Mouse (Mus musculus) G1E-ER4 (cell line): ENCODE results near the gene B3galnt1. TPM values are rescaled to one million over a fixed set of nuclear protein-coding genes. Genes with fewer than 3 reads are reported as not detected.

ENCODE experiments used
- GATA1 ChIP-seq: IDR thresholded peaks from one replicate; pipeline ENCODE4 v1.8.0; 2012; ENCODE audit warnings: low read length, inconsistent platforms
- polyA plus RNA-seq: library from polyadenylated mRNA; stranded (reverse); fragments of >175 nt; gene quantifications from 2 replicates; pipeline ENCODE4 v1.2.3, GENCODE M21; 2012

B3galnt1 gene
- polyA plus RNA-seq, 1 experiment = not detected

- no peak for TF ChIP-seq GATA1
Measured at GRCm38 (mm10) chr3:69542962-69543361, 55.8 kb downstream of the B3galnt1 start.

DNA sequence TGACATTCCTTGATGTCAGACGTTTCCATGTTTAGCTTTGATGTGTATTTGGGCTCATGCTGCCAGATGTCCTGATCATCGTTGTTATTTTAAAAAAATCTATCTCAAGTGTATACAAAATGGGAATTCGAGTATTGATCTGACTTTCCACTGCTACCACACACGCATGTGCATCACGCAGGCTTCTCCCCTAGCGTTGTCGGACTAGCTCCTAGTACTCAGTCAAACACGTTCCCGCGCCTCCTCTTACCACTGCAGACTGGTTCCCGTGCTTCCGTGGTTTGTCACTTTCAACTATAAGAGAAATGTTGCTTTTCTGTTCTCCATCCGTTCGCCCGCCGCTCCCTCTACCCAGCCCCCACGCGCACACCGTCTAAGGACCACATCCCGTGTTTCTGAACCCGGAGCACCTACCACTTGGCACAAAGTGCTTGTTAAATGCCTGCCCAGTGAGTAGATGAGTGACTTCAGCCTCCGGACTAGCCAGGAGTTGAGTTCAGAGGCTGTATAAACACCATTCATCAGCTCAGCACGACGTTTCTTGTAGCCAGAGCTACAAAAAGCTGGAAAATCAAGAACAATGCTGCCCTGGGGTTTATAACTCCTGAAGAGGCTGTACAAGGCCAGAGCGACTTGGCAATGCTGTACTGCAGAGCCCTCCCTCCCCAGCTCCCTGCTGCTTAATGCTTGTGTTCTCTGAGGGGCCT is 62.7 kb downstream of the B3galnt1 start:
- no peak for TF ChIP-seq GATA1

GRCm38 (mm10) chr3:69535486-69535885 is 63.3 kb downstream of the B3galnt1 start:
- TF ChIP-seq GATA1 = no peak

DNA sequence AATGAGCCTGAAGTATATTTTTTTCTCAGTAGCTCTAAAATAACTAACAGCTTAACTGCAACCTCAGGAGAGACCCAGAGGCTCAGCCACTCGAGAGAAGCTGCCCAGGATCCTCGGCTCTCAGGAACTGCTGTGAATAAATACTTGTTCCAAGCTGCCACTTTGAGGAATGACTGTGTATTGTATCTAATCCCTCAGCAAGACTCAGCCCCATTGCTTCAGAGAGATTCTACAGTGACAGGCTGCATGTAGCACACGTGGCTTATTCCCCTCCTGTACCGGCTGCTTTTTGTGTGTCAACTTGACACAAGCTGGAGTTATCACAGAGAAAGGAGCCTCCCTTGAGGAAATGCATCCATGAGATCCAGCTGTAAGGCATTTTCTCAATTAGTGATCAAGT is 66.1 kb downstream of the B3galnt1 start:
- TF ChIP-seq GATA1 = no peak

DNA sequence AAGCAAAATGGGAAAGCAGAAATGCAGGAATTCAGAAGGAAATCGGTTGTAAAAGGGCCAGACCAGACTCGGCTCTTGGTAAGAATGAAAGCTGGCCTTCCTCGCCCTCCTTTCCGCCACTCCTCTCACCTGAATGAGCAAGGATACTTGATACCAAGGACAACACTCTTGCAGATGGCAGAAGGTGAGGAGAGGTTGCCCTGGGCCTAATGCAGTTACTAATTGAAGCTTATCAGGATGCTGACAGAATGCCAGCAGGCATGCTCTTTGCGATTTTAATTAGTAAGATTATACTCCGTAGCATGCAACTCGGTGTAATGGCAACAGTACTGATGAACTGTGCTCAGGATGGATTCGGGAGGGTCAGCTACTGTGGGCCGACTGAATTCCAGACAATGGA is 67.2 kb downstream of the B3galnt1 start:
- no peak for TF ChIP-seq GATA1

GRCm38 (mm10) chr3:69529576-69529975 is 69.2 kb downstream of the B3galnt1 start:
- TF ChIP-seq GATA1 = no peak

- no peak for TF ChIP-seq GATA1
Measured at GRCm38 (mm10) chr3:69527384-69527783, 71.4 kb downstream of the B3galnt1 start.

DNA sequence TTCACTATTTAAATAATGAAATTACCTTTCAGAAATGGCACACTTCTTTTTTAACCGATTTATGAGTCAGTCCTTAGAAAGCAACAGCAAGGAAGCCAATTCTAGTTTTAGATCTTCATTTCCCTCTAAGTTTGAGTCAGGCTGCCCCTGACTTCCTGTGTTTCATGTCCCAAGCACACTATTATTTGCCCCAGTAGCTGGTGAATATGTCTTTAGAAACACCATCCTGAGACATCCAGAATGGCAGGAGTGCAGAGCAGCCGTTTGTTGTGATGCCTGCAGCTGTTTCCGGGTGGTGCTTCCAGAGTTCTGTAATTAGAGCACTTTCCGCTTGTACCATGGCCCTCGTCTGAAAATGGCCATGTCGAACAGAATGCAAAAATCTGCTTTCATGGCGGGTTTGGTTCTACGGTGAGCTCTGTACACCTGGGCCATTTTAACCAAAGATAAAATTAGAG is 73.7 kb downstream of the B3galnt1 start:
- TF ChIP-seq GATA1 = no peak

- TF ChIP-seq GATA1 = no peak
Measured at GRCm38 (mm10) chr3:69524356-69525071, 74.2 kb downstream of the B3galnt1 start.

Other genes with a start within 250 kb of the B3galnt1 start
- gene Nmd3, start 123.0 kb upstream of the B3galnt1 start, polyA plus RNA-seq = 90.7 and 102 TPM in 2 replicates